Mouse (Mus musculus) thymus, adult 2 months (tissue): ENCODE results near the gene Glp2r.

ENCODE experiments used
- CTCF ChIP-seq: fragments of 200-500 bp; IDR thresholded peaks from 2 replicates; pipeline ENCODE4 v1.5.1; 2012; ENCODE audit warnings: mild to moderate bottlenecking, control low read depth, low read length, moderate library complexity, borderline replicate concordance; ENCODE audit not compliant: control insufficient read depth, poor library complexity, insufficient read depth; ENCODE audit errors: extremely low read depth
- POLR2A ChIP-seq: fragments of 200-500 bp; IDR thresholded peaks from 2 replicates; pipeline ENCODE4 v1.6.1; 2012; ENCODE audit warnings: mild to moderate bottlenecking, low read length, control low read depth, moderate library complexity; ENCODE audit not compliant: control insufficient read depth, poor library complexity, insufficient read depth; ENCODE audit errors: extremely low read depth

GRCm38 (mm10) chr11:67790182-67790581, 19.2 kb upstream of the Glp2r start:
- no peak for TF ChIP-seq POLR2A
- TF ChIP-seq CTCF, result no peak
